In the genomic region with DNA sequence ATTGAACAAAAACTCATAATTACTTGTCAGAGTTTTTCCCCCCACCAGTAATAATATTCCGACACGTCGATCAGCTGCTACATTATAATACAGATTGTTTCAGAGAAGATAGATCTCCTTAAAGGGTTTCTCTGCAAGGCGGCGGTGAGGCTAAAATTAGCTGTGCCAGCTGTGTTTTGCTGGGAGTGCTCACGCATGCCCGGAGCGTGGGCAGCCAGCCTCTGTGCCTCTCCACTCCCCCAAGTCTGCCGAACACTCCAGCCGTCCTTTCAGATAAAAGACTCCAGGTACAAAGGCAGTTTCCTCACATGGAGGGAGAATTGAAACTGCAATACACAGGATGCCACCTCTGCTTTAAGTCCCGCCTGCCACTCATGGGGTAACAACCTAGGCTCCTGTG, we compare ENCODE assay signal across 8 mouse cellular contexts.
A peak's percentile ranks its signal among the peaks of the same experiment; 100 is the strongest.
DNase-seq lines count a peak whose midpoint lies in the region; ATAC-seq and TF ChIP-seq lines count a peak whose summit lies in the region.

No protein-coding gene starts in this region.

- ATAC-seq in kidney, postnatal 0 days (replicated peaks; ENCODE audit: low FRiP score, low read depth), result no peak
- no peak for ATAC-seq in hindbrain, embryonic 12.5 days (ENCODE audit: low FRiP score)
- ATAC-seq in limb, embryonic 13.5 days (ENCODE audit: low FRiP score, low read depth), result no peak

- peaks cover 6% of the 10 kb centered on the region for H3K4me1 ChIP-seq in kidney, postnatal 0 days (replicated peaks; ENCODE audit: insufficient read depth, low read length)
- H3K4me1 ChIP-seq in embryonic fibroblast, embryonic 13.5 days (ENCODE audit: control insufficient read depth, insufficient read depth, low read length), result 0 out of 2 replicates have a peak, but pooled peaks cover 2% of the 10 kb centered on the region
- peaks cover 22% of the 10 kb centered on the region for H3K4me1 ChIP-seq in hindbrain, embryonic 12.5 days
- peaks cover 34% of the 10 kb centered on the region for H3K4me1 ChIP-seq in limb, embryonic 13.5 days

- no peak for TF ChIP-seq POLR2A in embryonic fibroblast, embryonic 13.5 days (IDR thresholded peaks at IDR 0.05; ENCODE audit: low read depth, low read length)

- no peaks in the 10 kb centered on the region for H3K9me3 ChIP-seq in kidney, postnatal 0 days (replicated peaks; ENCODE audit: low read length)
- no peaks in the 10 kb centered on the region for H3K9me3 ChIP-seq in hindbrain, embryonic 12.5 days (replicated peaks)
- no peaks in the 10 kb centered on the region for H3K9me3 ChIP-seq in limb, embryonic 13.5 days

- H3K27me3 ChIP-seq in kidney, postnatal 0 days (ENCODE audit: insufficient read depth, low read length), result no peaks in the 10 kb centered on the region
- H3K27me3 ChIP-seq in hindbrain, embryonic 12.5 days, result no peaks in the 10 kb centered on the region
- H3K27me3 ChIP-seq in limb, embryonic 13.5 days, result no peaks in the 10 kb centered on the region

- TF ChIP-seq CTCF in kidney, postnatal 0 days (IDR thresholded peaks at IDR 0.05; ENCODE audit: low read depth), result no peak
- TF ChIP-seq CTCF in embryonic fibroblast, embryonic 13.5 days (IDR thresholded peaks at IDR 0.05; ENCODE audit: borderline replicate concordance, insufficient read depth, low read length), result no peak

- H3K36me3 ChIP-seq in kidney, postnatal 0 days (ENCODE audit: insufficient read depth, low read length), result no peaks in the 10 kb centered on the region
- H3K36me3 ChIP-seq in hindbrain, embryonic 12.5 days, result no peaks in the 10 kb centered on the region
- no peaks in the 10 kb centered on the region for H3K36me3 ChIP-seq in limb, embryonic 13.5 days

- no peak overlapping the region for H3K27ac ChIP-seq in kidney, postnatal 0 days
- no peak overlapping the region for H3K27ac ChIP-seq in embryonic fibroblast, embryonic 13.5 days (ENCODE audit: insufficient read depth, low read length)
- no peak overlapping the region for H3K27ac ChIP-seq in hindbrain, embryonic 12.5 days
- H3K27ac ChIP-seq in limb, embryonic 13.5 days, result no peak overlapping the region

- peak overlapping the region; percentile 68 for H3K4me2 ChIP-seq in kidney, postnatal 0 days (ENCODE audit: low read length)
- H3K4me2 ChIP-seq in hindbrain, embryonic 12.5 days (replicated peaks), result peak overlapping the region; percentile 81
- H3K4me2 ChIP-seq in limb, embryonic 13.5 days (replicated peaks), result peak overlapping the region; percentile 79

- WGBS in kidney, postnatal 0 days, result 16% methylated on average over 11 of the region's 11 CpGs
- WGBS in hindbrain, embryonic 12.5 days, result 38% methylated on average over 11 of the region's 11 CpGs
- WGBS in limb, embryonic 13.5 days, result 32% methylated on average over 11 of the region's 11 CpGs

- H3K4me3 ChIP-seq in kidney, postnatal 0 days (replicated peaks; ENCODE audit: low read depth, low read length), result peak overlapping the region; percentile 70
- H3K4me3 ChIP-seq in embryonic fibroblast, embryonic 13.5 days (ENCODE audit: insufficient read depth, low read length), result peak overlapping the region; percentile 24
- H3K4me3 ChIP-seq in hindbrain, embryonic 12.5 days, result no peak overlapping the region
- peak overlapping the region; percentile 70 for H3K4me3 ChIP-seq in limb, embryonic 13.5 days

- DNase-seq in kidney, postnatal 0 days (ENCODE audit: low spot score), result peak; percentile 80
- no peak for DNase-seq in kidney, adult 9 months
- peak; percentile 51 to 68 for DNase-seq in right cerebral cortex, postnatal 36 days (ENCODE audit: low spot score in 2 of 2)
- no peak for DNase-seq in cerebellum, postnatal 25 days
- DNase-seq in spleen, postnatal 10 days (ENCODE audit: low spot score in 2 of 2), result no peak

- peak overlapping the region; percentile 78 for H3K9ac ChIP-seq in kidney, postnatal 0 days (ENCODE audit: low read depth, low read length)
- no peak overlapping the region for H3K9ac ChIP-seq in hindbrain, embryonic 12.5 days
- peak overlapping the region; percentile 15; the same call in 1 of the 2 replicates for H3K9ac ChIP-seq in limb, embryonic 13.5 days

Comparison
In these comparisons a context has a peak if more than half of its experiments do, and no peak if none do; other contexts are left out.
1. DNase-seq: peak in kidney, postnatal 0 days (single experiment) and right cerebral cortex, postnatal 36 days (2 of 2); none in kidney, adult 9 months (single experiment), cerebellum, postnatal 25 days (0 of 2) and spleen, postnatal 10 days (0 of 2).
2. Peak in every context shown above with its lines, with median percentiles within 50 percentile points of each other: H3K4me2 ChIP-seq.